Mouse (Mus musculus): ENCODE data around the gene H3f3b. TPM values are rescaled to one million over a fixed set of nuclear protein-coding genes. Genes with fewer than 3 reads are reported as not detected.

H3f3b gene
- polyA plus RNA-seq, 1 experiment from 2014 or later = 2,203 TPM

GRCm38 (mm10) chr11:116063562-116063961, 35.8 kb upstream of the H3f3b start:
- 77% methylated on average over 13 of the region's 13 CpGs for WGBS
- no peaks in the 10 kb centered on the region for H3K27me3 ChIP-seq (ENCODE audit: control insufficient read depth, insufficient read depth, low read length)
- no peak overlapping the region for H3K9ac ChIP-seq (ENCODE audit: low read depth, low read length)
- peaks cover 8% of the 10 kb centered on the region; the same call in 1 of the 2 replicates for H3K36me3 ChIP-seq (ENCODE audit: control insufficient read depth, insufficient read depth, low read length)
- H3K9me3 ChIP-seq (ENCODE audit: control insufficient read depth, low read length) = no peaks in the 10 kb centered on the region
- H3K4me1 ChIP-seq (replicated peaks; ENCODE audit: control insufficient read depth, insufficient read depth, low read length) = no peaks in the 10 kb centered on the region
- no peak overlapping the region for H3K4me2 ChIP-seq (replicated peaks; ENCODE audit: low read depth, low read length)
- H3K27ac ChIP-seq (ENCODE audit: low read depth, low read length) = no peak overlapping the region
- DNase-seq (ENCODE audit: low spot score) (no peak), ATAC-seq (ENCODE audit: low FRiP score) (no peak)
- no peak overlapping the region for H3K4me3 ChIP-seq (ENCODE audit: low read depth, low read length)

GRCm38 (mm10) chr11:116062521-116062920, 34.8 kb upstream of the H3f3b start:
- H3K36me3 ChIP-seq (ENCODE audit: control insufficient read depth, insufficient read depth, low read length) = peaks cover 15% of the 10 kb centered on the region; the same call in 1 of the 2 replicates
- no peaks in the 10 kb centered on the region for H3K4me1 ChIP-seq (replicated peaks; ENCODE audit: control insufficient read depth, insufficient read depth, low read length)
- no peak overlapping the region for H3K9ac ChIP-seq (ENCODE audit: low read depth, low read length)

GRCm38 (mm10) chr11:116061641-116062415, 34.1 kb upstream of the H3f3b start:
- H3K4me2 ChIP-seq (replicated peaks; ENCODE audit: low read depth, low read length) = no peak overlapping the region
- H3K27me3 ChIP-seq (ENCODE audit: control insufficient read depth, insufficient read depth, low read length) = no peaks in the 10 kb centered on the region
- peaks cover 17% of the 10 kb centered on the region; the same call in 1 of the 2 replicates for H3K36me3 ChIP-seq (ENCODE audit: control insufficient read depth, insufficient read depth, low read length)
- 86% methylated on average over 13 of the region's 13 CpGs for WGBS
- ATAC-seq (ENCODE audit: low FRiP score) (no peak), DNase-seq (ENCODE audit: low spot score) (no peak)
- H3K4me3 ChIP-seq (ENCODE audit: low read depth, low read length) = no peak overlapping the region
- no peaks in the 10 kb centered on the region for H3K4me1 ChIP-seq (replicated peaks; ENCODE audit: control insufficient read depth, insufficient read depth, low read length)
- H3K9me3 ChIP-seq (ENCODE audit: control insufficient read depth, low read length) = no peaks in the 10 kb centered on the region
- H3K9ac ChIP-seq (ENCODE audit: low read depth, low read length) = no peak overlapping the region
- no peak overlapping the region for H3K27ac ChIP-seq (ENCODE audit: low read depth, low read length)

More at GRCm38 (mm10) chr11:116062521-116062920, 34.8 kb upstream of the H3f3b start:
- H3K9me3 ChIP-seq (ENCODE audit: control insufficient read depth, low read length) = no peaks in the 10 kb centered on the region
- no peaks in the 10 kb centered on the region for H3K27me3 ChIP-seq (ENCODE audit: control insufficient read depth, insufficient read depth, low read length)
- no peak overlapping the region for H3K4me2 ChIP-seq (replicated peaks; ENCODE audit: low read depth, low read length)
- WGBS = 68% methylated on average over 8 of the region's 8 CpGs
- ATAC-seq (ENCODE audit: low FRiP score) = no peak
- H3K4me3 ChIP-seq (ENCODE audit: low read depth, low read length) = no peak overlapping the region
- no peak overlapping the region for H3K27ac ChIP-seq (ENCODE audit: low read depth, low read length)
- DNase-seq (ENCODE audit: low spot score) = no peak

- Histone ChIP-seq H3K36me3 (ENCODE audit: control insufficient read depth, insufficient read depth, low read length) (peaks cover 20% of the 10 kb centered on the region; the same call in 1 of the 2 replicates), H3K27me3 (ENCODE audit: control insufficient read depth, insufficient read depth, low read length) (no peaks in the 10 kb centered on the region), H3K4me1 (replicated peaks; ENCODE audit: control insufficient read depth, insufficient read depth, low read length) (no peaks in the 10 kb centered on the region), H3K27ac (ENCODE audit: low read depth, low read length) (no peak overlapping the region), H3K4me2 (replicated peaks; ENCODE audit: low read depth, low read length) (no peak overlapping the region), H3K9ac (ENCODE audit: low read depth, low read length) (no peak overlapping the region), H3K4me3 (ENCODE audit: low read depth, low read length) (no peak overlapping the region), H3K9me3 (ENCODE audit: control insufficient read depth, low read length) (no peaks in the 10 kb centered on the region)
- DNase-seq (ENCODE audit: low spot score) (no peak), ATAC-seq (ENCODE audit: low FRiP score) (no peak)
- WGBS = 91% methylated on average over 9 of the region's 9 CpGs
Measured at GRCm38 (mm10) chr11:116060596-116060995, 32.8 kb upstream of the H3f3b start.

DNA sequence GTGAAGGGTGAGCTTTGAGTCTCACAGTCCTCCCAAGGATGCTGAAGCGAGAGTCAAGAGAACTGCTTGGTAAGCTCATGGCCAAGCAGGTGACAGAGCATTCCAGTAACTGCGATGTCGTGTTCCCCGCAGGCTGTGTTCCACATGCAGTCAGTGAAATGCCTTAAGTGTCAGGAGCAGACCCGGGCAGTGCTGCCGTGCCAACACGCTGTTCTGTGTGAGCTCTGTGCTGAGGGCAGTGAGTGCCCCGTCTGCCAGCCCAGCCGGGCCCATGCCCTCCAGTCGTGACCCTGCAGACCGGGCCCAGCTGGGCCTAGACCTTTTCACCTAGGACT, 31.9 kb upstream of the H3f3b start:
- Histone ChIP-seq H3K4me3 (ENCODE audit: low read depth, low read length) (no peak overlapping the region), H3K27me3 (ENCODE audit: control insufficient read depth, insufficient read depth, low read length) (no peaks in the 10 kb centered on the region), H3K9me3 (ENCODE audit: control insufficient read depth, low read length) (no peaks in the 10 kb centered on the region), H3K4me2 (replicated peaks; ENCODE audit: low read depth, low read length) (no peak overlapping the region), H3K4me1 (replicated peaks; ENCODE audit: control insufficient read depth, insufficient read depth, low read length) (no peaks in the 10 kb centered on the region), H3K9ac (ENCODE audit: low read depth, low read length) (no peak overlapping the region), H3K36me3 (ENCODE audit: control insufficient read depth, insufficient read depth, low read length) (peaks cover 20% of the 10 kb centered on the region; the same call in 1 of the 2 replicates), H3K27ac (ENCODE audit: low read depth, low read length) (no peak overlapping the region)
- ATAC-seq (ENCODE audit: low FRiP score) = no peak
- 98% methylated on average over 11 of the region's 11 CpGs for WGBS
- DNase-seq (ENCODE audit: low spot score) = no peak

DNA sequence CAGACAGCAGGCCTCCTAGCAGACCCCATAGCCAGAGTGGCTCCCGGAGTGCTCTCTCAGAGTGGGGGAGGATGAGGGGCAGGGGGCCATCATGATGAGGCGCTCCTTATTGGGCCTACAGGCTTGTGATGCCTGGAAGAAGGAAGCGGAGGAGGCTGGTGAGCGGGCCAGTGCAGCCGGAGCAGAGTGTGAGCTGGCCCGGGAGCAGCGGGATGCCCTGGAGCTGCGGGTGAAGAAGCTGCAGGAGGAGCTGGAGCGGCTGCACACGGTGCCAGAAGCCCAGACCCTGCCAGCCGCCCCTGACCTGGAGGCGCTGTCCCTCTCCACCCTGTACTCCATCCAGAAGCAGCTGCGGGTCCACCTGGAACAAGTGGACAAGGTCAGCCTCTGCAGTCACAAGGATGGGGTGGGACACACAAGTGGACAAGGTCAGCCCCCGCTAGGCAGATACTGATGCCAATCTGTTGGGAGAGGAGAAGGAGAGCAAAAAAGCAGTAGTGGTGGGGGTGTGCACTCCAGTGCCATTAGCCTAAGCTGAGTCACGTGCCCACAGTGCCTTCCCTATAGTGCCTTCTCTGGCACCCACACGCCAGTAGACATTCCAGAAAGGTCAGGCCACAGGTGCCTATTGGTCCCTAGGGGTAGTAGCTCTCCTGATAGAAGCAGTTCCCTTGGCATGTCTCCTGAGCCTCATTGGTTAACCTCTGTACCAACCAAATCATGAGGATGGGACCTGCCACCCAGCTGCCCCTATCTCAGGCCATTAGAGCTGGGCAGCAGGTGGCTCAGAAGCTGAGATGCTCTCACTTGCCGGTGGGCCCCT, 31.3 kb upstream of the H3f3b start:
- no peak overlapping the region for H3K4me2 ChIP-seq (replicated peaks; ENCODE audit: low read depth, low read length)
- no peak overlapping the region for H3K27ac ChIP-seq (ENCODE audit: low read depth, low read length)
- H3K4me3 ChIP-seq (ENCODE audit: low read depth, low read length) = no peak overlapping the region
- H3K9ac ChIP-seq (ENCODE audit: low read depth, low read length) = no peak overlapping the region
- no peaks in the 10 kb centered on the region for H3K9me3 ChIP-seq (ENCODE audit: control insufficient read depth, low read length)
- 93% methylated on average over 16 of the region's 17 CpGs for WGBS
- H3K4me1 ChIP-seq (replicated peaks; ENCODE audit: control insufficient read depth, insufficient read depth, low read length) = no peaks in the 10 kb centered on the region
- DNase-seq (ENCODE audit: low spot score) (no peak), ATAC-seq (ENCODE audit: low FRiP score) (no peak)
- no peaks in the 10 kb centered on the region for H3K27me3 ChIP-seq (ENCODE audit: control insufficient read depth, insufficient read depth, low read length)
- H3K36me3 ChIP-seq (ENCODE audit: control insufficient read depth, insufficient read depth, low read length) = peaks cover 20% of the 10 kb centered on the region; the same call in 1 of the 2 replicates

DNA sequence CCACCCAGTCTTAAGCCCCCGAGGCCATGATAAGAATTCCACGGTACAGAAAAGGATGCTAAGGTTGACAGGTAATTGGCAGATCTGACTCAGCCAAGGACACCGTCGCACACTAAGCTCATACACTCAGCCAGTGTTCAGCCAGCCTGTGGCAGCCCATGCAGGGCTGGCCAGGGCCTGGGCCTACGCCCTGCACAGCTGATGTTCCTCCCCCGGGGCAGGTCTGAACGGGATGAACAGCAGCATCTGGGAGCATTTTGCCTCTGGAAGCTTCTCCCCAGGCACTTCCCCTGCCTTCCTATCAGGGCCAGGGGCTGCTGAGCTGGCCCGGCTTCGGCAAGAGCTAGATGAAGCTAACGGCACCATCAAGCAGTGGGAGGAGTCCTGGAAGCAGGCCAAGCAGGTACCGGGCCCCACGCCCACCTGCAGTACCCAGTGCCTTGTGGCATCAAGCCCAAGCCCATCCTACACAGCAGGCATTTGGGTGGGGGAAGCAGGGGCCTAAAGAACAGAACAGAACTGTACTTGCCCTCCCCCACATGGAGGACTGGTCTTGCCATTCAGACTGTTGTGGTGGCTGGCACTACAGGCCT, 30.4 kb upstream of the H3f3b start:
- Histone ChIP-seq H3K4me2 (replicated peaks; ENCODE audit: low read depth, low read length) (no peak overlapping the region), H3K27me3 (ENCODE audit: control insufficient read depth, insufficient read depth, low read length) (no peaks in the 10 kb centered on the region), H3K27ac (ENCODE audit: low read depth, low read length) (no peak overlapping the region), H3K4me1 (replicated peaks; ENCODE audit: control insufficient read depth, insufficient read depth, low read length) (no peaks in the 10 kb centered on the region), H3K4me3 (ENCODE audit: low read depth, low read length) (no peak overlapping the region), H3K9me3 (ENCODE audit: control insufficient read depth, low read length) (no peaks in the 10 kb centered on the region), H3K9ac (ENCODE audit: low read depth, low read length) (no peak overlapping the region), H3K36me3 (ENCODE audit: control insufficient read depth, insufficient read depth, low read length) (peaks cover 26% of the 10 kb centered on the region; the same call in 1 of the 2 replicates)
- ATAC-seq (ENCODE audit: low FRiP score) (no peak), DNase-seq (ENCODE audit: low spot score) (no peak)
- WGBS = 87% methylated on average over 12 of the region's 12 CpGs

DNA sequence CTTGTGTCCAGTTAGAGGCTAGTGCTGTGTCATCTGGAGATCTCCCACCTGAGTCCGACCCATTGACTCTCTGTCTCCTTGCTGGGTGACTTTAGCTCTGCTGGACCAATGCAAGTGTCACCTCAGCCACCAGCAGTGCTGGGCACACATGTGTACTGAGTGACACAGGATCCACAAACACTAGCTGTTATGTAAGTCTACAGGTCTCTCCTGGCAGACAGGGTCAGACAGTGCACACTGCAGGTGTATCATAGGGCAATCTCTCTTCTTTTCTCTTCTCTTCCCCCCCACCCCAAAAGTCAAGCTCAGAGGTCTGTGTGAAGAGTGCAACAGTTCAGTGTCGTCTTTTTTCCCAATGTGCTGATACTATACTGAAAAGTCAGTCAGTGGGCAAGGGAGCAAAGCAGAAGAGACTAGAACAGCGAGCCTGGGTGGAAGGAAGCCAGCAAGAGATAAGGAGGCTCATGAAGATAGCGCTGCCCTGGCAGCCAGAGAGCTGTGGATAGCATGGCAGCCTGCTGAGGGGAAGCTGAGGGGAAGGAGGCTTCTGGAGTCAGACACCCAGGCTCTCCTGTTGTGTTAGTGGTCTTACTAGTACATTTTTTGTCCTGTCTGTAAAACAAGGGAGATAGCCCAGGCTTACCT, 29.6 kb upstream of the H3f3b start:
- Histone ChIP-seq H3K9me3 (ENCODE audit: control insufficient read depth, low read length) (no peaks in the 10 kb centered on the region), H3K4me3 (ENCODE audit: low read depth, low read length) (no peak overlapping the region), H3K36me3 (ENCODE audit: control insufficient read depth, insufficient read depth, low read length) (peaks cover 32% of the 10 kb centered on the region), H3K27me3 (ENCODE audit: control insufficient read depth, insufficient read depth, low read length) (no peaks in the 10 kb centered on the region), H3K4me2 (replicated peaks; ENCODE audit: low read depth, low read length) (no peak overlapping the region), H3K9ac (ENCODE audit: low read depth, low read length) (no peak overlapping the region), H3K27ac (ENCODE audit: low read depth, low read length) (no peak overlapping the region), H3K4me1 (replicated peaks; ENCODE audit: control insufficient read depth, insufficient read depth, low read length) (no peaks in the 10 kb centered on the region)
- DNase-seq (ENCODE audit: low spot score) (no peak), ATAC-seq (ENCODE audit: low FRiP score) (no peak)
- WGBS = 88% methylated on average over 4 of the region's 4 CpGs
